Mouse (Mus musculus): ENCODE results near the gene Sgk1. TPM values are rescaled to one million over a fixed set of nuclear protein-coding genes. Genes with fewer than 3 reads are reported as not detected.

Gene Sgk1
- polyA plus RNA-seq, 1 experiment = 80.5 TPM

GRCm38 (mm10) chr10:21858437-21858974 lies 23.5 kb upstream of the Sgk1 start:
- no peak for DNase-seq
- Histone ChIP-seq H3K4me3 (replicated peaks; ENCODE audit: extremely low read depth, low read depth, low read length) (no peak overlapping the region), H3K4me1 (ENCODE audit: control insufficient read depth, insufficient read depth, low read length) (no peaks in the 10 kb centered on the region)
- no peak for TF ChIP-seq CTCF (IDR thresholded peaks at IDR 0.05; ENCODE audit: insufficient read depth, low read length)
- TF ChIP-seq POLR2A (IDR thresholded peaks at IDR 0.05; ENCODE audit: borderline replicate concordance, extremely low read depth, low read depth, low read length) = no peak
- 56% methylated on average over 7 of the region's 7 CpGs for WGBS

- Histone ChIP-seq H3K4me3 (replicated peaks; ENCODE audit: extremely low read depth, low read depth, low read length) (no peak overlapping the region), H3K4me1 (ENCODE audit: control insufficient read depth, insufficient read depth, low read length) (no peaks in the 10 kb centered on the region)
- WGBS = 52% methylated on average over 4 of the region's 4 CpGs
- no peak for DNase-seq
- TF ChIP-seq POLR2A (IDR thresholded peaks at IDR 0.05; ENCODE audit: borderline replicate concordance, extremely low read depth, low read depth, low read length) (no peak), CTCF (IDR thresholded peaks at IDR 0.05; ENCODE audit: insufficient read depth, low read length) (no peak)
Observed at GRCm38 (mm10) chr10:21866504-21866903, 15.5 kb upstream of the Sgk1 start.

- H3K4me3 ChIP-seq (replicated peaks; ENCODE audit: extremely low read depth, low read depth, low read length) = no peak overlapping the region
- WGBS = 83% methylated on average over 2 of the region's 2 CpGs
- TF ChIP-seq POLR2A (IDR thresholded peaks at IDR 0.05; ENCODE audit: borderline replicate concordance, extremely low read depth, low read depth, low read length) (no peak), CTCF (IDR thresholded peaks at IDR 0.05; ENCODE audit: insufficient read depth, low read length) (no peak)
- no peaks in the 10 kb centered on the region for H3K4me1 ChIP-seq (ENCODE audit: control insufficient read depth, insufficient read depth, low read length)
- no peak for DNase-seq
Observed at GRCm38 (mm10) chr10:21868221-21868620, 13.8 kb upstream of the Sgk1 start.

GRCm38 (mm10) chr10:21868623-21869022 lies 13.4 kb upstream of the Sgk1 start:
- H3K4me1 ChIP-seq (ENCODE audit: control insufficient read depth, insufficient read depth, low read length) = no peaks in the 10 kb centered on the region
- no peak for DNase-seq
- TF ChIP-seq CTCF (IDR thresholded peaks at IDR 0.05; ENCODE audit: insufficient read depth, low read length) = no peak
- no peak for TF ChIP-seq POLR2A (IDR thresholded peaks at IDR 0.05; ENCODE audit: borderline replicate concordance, extremely low read depth, low read depth, low read length)
- 66% methylated on average over 4 of the region's 4 CpGs for WGBS
- no peak overlapping the region for H3K4me3 ChIP-seq (replicated peaks; ENCODE audit: extremely low read depth, low read depth, low read length)

GRCm38 (mm10) chr10:21881837-21882183 lies 174 bp upstream of the Sgk1 start:
- WGBS = 41% methylated on average over 4 of the region's 4 CpGs
- H3K4me1 ChIP-seq (ENCODE audit: control insufficient read depth, insufficient read depth, low read length) = peaks cover 2% of the 10 kb centered on the region; the same call in 1 of the 2 replicates
- DNase-seq = no peak
- TF ChIP-seq POLR2A (IDR thresholded peaks at IDR 0.05; ENCODE audit: borderline replicate concordance, extremely low read depth, low read depth, low read length) (no peak), CTCF (IDR thresholded peaks at IDR 0.05; ENCODE audit: insufficient read depth, low read length) (no peak)
- H3K4me3 ChIP-seq (replicated peaks; ENCODE audit: extremely low read depth, low read depth, low read length) = peak overlapping the region; percentile 34

GRCm38 (mm10) chr10:21883587-21883986 lies 1.6 kb downstream of the Sgk1 start:
- TF ChIP-seq CTCF (IDR thresholded peaks at IDR 0.05; ENCODE audit: insufficient read depth, low read length) = no peak
- H3K4me3 ChIP-seq (replicated peaks; ENCODE audit: extremely low read depth, low read depth, low read length) = no peak overlapping the region
- WGBS = 21% methylated on average over 12 of the region's 12 CpGs
- DNase-seq = no peak
- peaks cover 2% of the 10 kb centered on the region; the same call in 1 of the 2 replicates for H3K4me1 ChIP-seq (ENCODE audit: control insufficient read depth, insufficient read depth, low read length)

- no peak overlapping the region for H3K4me3 ChIP-seq (replicated peaks; ENCODE audit: extremely low read depth, low read depth, low read length)
- peaks cover 2% of the 10 kb centered on the region; the same call in 1 of the 2 replicates for H3K4me1 ChIP-seq (ENCODE audit: control insufficient read depth, insufficient read depth, low read length)
- DNase-seq = no peak
- 86% methylated on average over 3 of the region's 3 CpGs for WGBS
- TF ChIP-seq POLR2A (IDR thresholded peaks at IDR 0.05; ENCODE audit: borderline replicate concordance, extremely low read depth, low read depth, low read length) = no peak
- no peak for TF ChIP-seq CTCF (IDR thresholded peaks at IDR 0.05; ENCODE audit: insufficient read depth, low read length)
Observed at GRCm38 (mm10) chr10:21884534-21884933, 2.5 kb downstream of the Sgk1 start.

- Histone ChIP-seq H3K4me1 (ENCODE audit: control insufficient read depth, insufficient read depth, low read length) (no peaks in the 10 kb centered on the region), H3K4me3 (replicated peaks; ENCODE audit: extremely low read depth, low read depth, low read length) (no peak overlapping the region)
- 64% methylated on average over 3 of the region's 3 CpGs for WGBS
- TF ChIP-seq CTCF (IDR thresholded peaks at IDR 0.05; ENCODE audit: insufficient read depth, low read length) (no peak), POLR2A (IDR thresholded peaks at IDR 0.05; ENCODE audit: borderline replicate concordance, extremely low read depth, low read depth, low read length) (no peak)
- DNase-seq = no peak
Observed at GRCm38 (mm10) chr10:21889141-21889765, 7.3 kb downstream of the Sgk1 start.

- TF ChIP-seq CTCF (IDR thresholded peaks at IDR 0.05; ENCODE audit: insufficient read depth, low read length) (no peak), POLR2A (IDR thresholded peaks at IDR 0.05; ENCODE audit: borderline replicate concordance, extremely low read depth, low read depth, low read length) (no peak)
- WGBS = 82% methylated on average over 4 of the region's 4 CpGs
- no peak for DNase-seq
- no peaks in the 10 kb centered on the region for H3K4me1 ChIP-seq (ENCODE audit: control insufficient read depth, insufficient read depth, low read length)
- no peak overlapping the region for H3K4me3 ChIP-seq (replicated peaks; ENCODE audit: extremely low read depth, low read depth, low read length)
Observed at GRCm38 (mm10) chr10:21890293-21890692, 8.3 kb downstream of the Sgk1 start.

GRCm38 (mm10) chr10:21891442-21891841 lies 9.5 kb downstream of the Sgk1 start:
- H3K4me1 ChIP-seq (ENCODE audit: control insufficient read depth, insufficient read depth, low read length) = no peaks in the 10 kb centered on the region
- WGBS = 61% methylated on average over 7 of the region's 7 CpGs
- no peak for DNase-seq
- no peak for TF ChIP-seq CTCF (IDR thresholded peaks at IDR 0.05; ENCODE audit: insufficient read depth, low read length)
- TF ChIP-seq POLR2A (IDR thresholded peaks at IDR 0.05; ENCODE audit: borderline replicate concordance, extremely low read depth, low read depth, low read length) = no peak
- H3K4me3 ChIP-seq (replicated peaks; ENCODE audit: extremely low read depth, low read depth, low read length) = no peak overlapping the region

Data from lung, adult 2 months (tissue).